Mouse (Mus musculus): ENCODE measurements around the gene Gramd4. TPM values are rescaled to one million over a fixed set of nuclear protein-coding genes. Genes with fewer than 3 reads are reported as not detected.

Gramd4 gene
- total and polyA plus RNA-seq, 2 experiments from 2014 or later, result 22.5 to 47.6 TPM

GRCm38 (mm10) chr15:86058931-86059834, 1.7 kb downstream of the Gramd4 start:
- Histone ChIP-seq H3K27me3 (ENCODE audit: insufficient read depth, low read length) (no peaks in the 10 kb centered on the region), H3K4me3 (ENCODE audit: low read depth, low read length) (peak overlapping the region; percentile 85), H3K9me3 (ENCODE audit: low read length) (no peaks in the 10 kb centered on the region), H3K27ac (ENCODE audit: low read depth, low read length) (peak overlapping the region; percentile 96), H3K4me1 (ENCODE audit: insufficient read depth, low read length) (peaks cover 38% of the 10 kb centered on the region), H3K9ac (replicated peaks; ENCODE audit: low read length, poor library complexity, severe bottlenecking) (peak overlapping the region; percentile 96), H3K36me3 (ENCODE audit: insufficient read depth, low read length) (no peaks in the 10 kb centered on the region), H3K4me2 (ENCODE audit: low read depth, low read length, poor library complexity, severe bottlenecking) (peak overlapping the region; percentile 89)
- DNase-seq (ENCODE audit: low spot score) (peak; percentile 51), ATAC-seq (ENCODE audit: low FRiP score) (peak; percentile 66)
- WGBS, result 1% methylated on average over 47 of the region's 49 CpGs
- no peak for TF ChIP-seq CTCF (IDR thresholded peaks at IDR 0.05)

DNA sequence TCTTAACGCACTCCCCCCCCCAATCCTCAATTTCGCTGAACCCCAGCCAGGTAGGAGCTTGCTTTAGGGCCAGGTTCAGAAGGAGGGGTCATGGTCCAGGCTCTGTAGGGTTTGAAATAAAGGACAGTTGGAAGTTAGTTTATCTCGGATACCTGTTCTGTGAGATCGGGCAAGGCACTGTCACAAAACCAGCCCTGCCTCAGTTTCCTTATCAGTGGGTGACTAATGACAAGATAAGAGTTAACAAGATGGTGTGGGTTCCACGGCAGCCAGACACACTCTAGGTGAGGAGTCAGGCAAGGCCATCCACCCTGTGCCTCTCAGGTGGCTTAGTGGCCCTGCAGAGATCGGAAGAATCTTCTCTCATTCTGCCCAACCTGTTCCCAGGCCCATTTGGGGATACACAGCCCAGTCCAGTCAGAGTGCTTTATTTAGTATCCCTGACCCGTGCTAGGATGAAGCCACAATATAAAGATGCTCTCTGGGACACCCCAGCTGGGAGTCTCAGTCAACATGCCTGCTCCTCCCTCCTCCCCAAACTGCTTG, 2.4 kb downstream of the Gramd4 start:
- no peaks in the 10 kb centered on the region for H3K9me3 ChIP-seq (ENCODE audit: low read length)
- H3K27ac ChIP-seq (ENCODE audit: low read depth, low read length), result no peak overlapping the region; the same call in 1 of the 2 replicates
- H3K4me3 ChIP-seq (ENCODE audit: low read depth, low read length), result peak overlapping the region; percentile 85; the same call in 1 of the 2 replicates
- DNase-seq (ENCODE audit: low spot score) (no peak), ATAC-seq (ENCODE audit: low FRiP score) (no peak)
- H3K4me2 ChIP-seq (ENCODE audit: low read depth, low read length, poor library complexity, severe bottlenecking), result peak overlapping the region; percentile 89
- WGBS, result 73% methylated on average over 7 of the region's 7 CpGs
- no peaks in the 10 kb centered on the region for H3K36me3 ChIP-seq (ENCODE audit: insufficient read depth, low read length)
- no peak for TF ChIP-seq CTCF (IDR thresholded peaks at IDR 0.05)
- H3K27me3 ChIP-seq (ENCODE audit: insufficient read depth, low read length), result no peaks in the 10 kb centered on the region
- H3K4me1 ChIP-seq (ENCODE audit: insufficient read depth, low read length), result peaks cover 38% of the 10 kb centered on the region
- peak overlapping the region; percentile 96 for H3K9ac ChIP-seq (replicated peaks; ENCODE audit: low read length, poor library complexity, severe bottlenecking)

DNA sequence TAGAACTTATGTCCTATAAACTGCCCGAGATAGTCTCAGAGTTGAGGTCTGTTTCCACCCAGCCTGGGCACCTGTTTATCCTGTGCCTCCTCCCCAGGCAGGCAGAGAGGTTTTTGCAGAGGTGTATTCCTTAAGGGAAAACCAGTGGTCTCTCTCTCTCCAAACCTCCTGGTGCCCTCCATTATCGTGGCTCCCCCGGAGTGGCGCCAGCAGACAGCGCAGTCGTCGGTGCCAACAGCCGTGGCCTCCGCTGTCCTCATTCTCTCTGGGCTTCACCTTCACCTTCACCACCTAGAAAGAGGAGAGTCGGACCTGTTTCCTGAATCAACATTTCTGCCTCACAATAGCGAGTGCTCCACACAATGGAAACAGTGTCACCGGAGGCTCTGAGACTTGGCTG, 3.1 kb downstream of the Gramd4 start:
- Histone ChIP-seq H3K36me3 (ENCODE audit: insufficient read depth, low read length) (no peaks in the 10 kb centered on the region), H3K9ac (replicated peaks; ENCODE audit: low read length, poor library complexity, severe bottlenecking) (0 out of 2 replicates have a peak overlapping the region, but pooled peaks have one; percentile 39), H3K9me3 (ENCODE audit: low read length) (no peaks in the 10 kb centered on the region), H3K4me2 (ENCODE audit: low read depth, low read length, poor library complexity, severe bottlenecking) (peak overlapping the region; percentile 89), H3K27ac (ENCODE audit: low read depth, low read length) (no peak overlapping the region), H3K27me3 (ENCODE audit: insufficient read depth, low read length) (no peaks in the 10 kb centered on the region), H3K4me1 (ENCODE audit: insufficient read depth, low read length) (peaks cover 38% of the 10 kb centered on the region), H3K4me3 (ENCODE audit: low read depth, low read length) (peak overlapping the region; percentile 85; the same call in 1 of the 2 replicates)
- no peak for TF ChIP-seq CTCF (IDR thresholded peaks at IDR 0.05)
- DNase-seq (ENCODE audit: low spot score) (no peak), ATAC-seq (ENCODE audit: low FRiP score) (no peak)
- 67% methylated on average over 12 of the region's 12 CpGs for WGBS

- H3K9ac ChIP-seq (replicated peaks; ENCODE audit: low read length, poor library complexity, severe bottlenecking), result 0 out of 2 replicates have a peak overlapping the region, but pooled peaks have one; percentile 39
- H3K4me1 ChIP-seq (ENCODE audit: insufficient read depth, low read length), result peaks cover 38% of the 10 kb centered on the region
- TF ChIP-seq CTCF (IDR thresholded peaks at IDR 0.05), result no peak
- ATAC-seq (ENCODE audit: low FRiP score), result no peak
- H3K4me2 ChIP-seq (ENCODE audit: low read depth, low read length, poor library complexity, severe bottlenecking), result peak overlapping the region; percentile 89
- no peak overlapping the region for H3K27ac ChIP-seq (ENCODE audit: low read depth, low read length)
- WGBS, result 91% methylated on average over 7 of the region's 7 CpGs
- H3K27me3 ChIP-seq (ENCODE audit: insufficient read depth, low read length), result no peaks in the 10 kb centered on the region
- H3K9me3 ChIP-seq (ENCODE audit: low read length), result no peaks in the 10 kb centered on the region
- no peak for DNase-seq (ENCODE audit: low spot score)
- H3K4me3 ChIP-seq (ENCODE audit: low read depth, low read length), result peak overlapping the region; percentile 85; the same call in 1 of the 2 replicates
- H3K36me3 ChIP-seq (ENCODE audit: insufficient read depth, low read length), result no peaks in the 10 kb centered on the region
These were observed 3.7 kb downstream of the Gramd4 start for GRCm38 (mm10) chr15:86061221-86061620.

- TF ChIP-seq CTCF (IDR thresholded peaks at IDR 0.05), result no peak
- Histone ChIP-seq H3K9me3 (ENCODE audit: low read length) (no peaks in the 10 kb centered on the region), H3K4me2 (ENCODE audit: low read depth, low read length, poor library complexity, severe bottlenecking) (peak overlapping the region; percentile 89), H3K27me3 (ENCODE audit: insufficient read depth, low read length) (no peaks in the 10 kb centered on the region), H3K9ac (replicated peaks; ENCODE audit: low read length, poor library complexity, severe bottlenecking) (0 out of 2 replicates have a peak overlapping the region, but pooled peaks have one; percentile 29), H3K4me1 (ENCODE audit: insufficient read depth, low read length) (peaks cover 38% of the 10 kb centered on the region), H3K36me3 (ENCODE audit: insufficient read depth, low read length) (no peaks in the 10 kb centered on the region), H3K27ac (ENCODE audit: low read depth, low read length) (no peak overlapping the region), H3K4me3 (ENCODE audit: low read depth, low read length) (no peak overlapping the region)
- no peak for ATAC-seq (ENCODE audit: low FRiP score)
- DNase-seq (ENCODE audit: low spot score), result no peak
- 44% methylated on average over 6 of the region's 6 CpGs for WGBS
These were observed 4.5 kb downstream of the Gramd4 start for GRCm38 (mm10) chr15:86061848-86062481.

Measured in midbrain, postnatal 0 days (tissue).